Mouse (Mus musculus) hindbrain, postnatal 0 days (tissue): Measurements from ENCODE around the gene Csnk1d. TPM values are rescaled to one million over a fixed set of nuclear protein-coding genes. Genes with fewer than 3 reads are reported as not detected.
A peak's percentile ranks its signal among the peaks of the same experiment; 100 is the strongest.

Experiments used
- ATAC-seq: fragments of 200-750 bp; cut with Nextera tagmentation; 2 replicates; pipeline ENCODE4 v1.8.0; 2017; ENCODE audit warnings: mild to moderate bottlenecking, moderate TSS enrichment, moderate library complexity
- DNase-seq: peaks from one replicate; pipeline ENCODE4 v3.0.0-alpha.2; 2015; ENCODE audit warnings: low spot score
- H3K27ac ChIP-seq: fragments of 300-500 bp; sonication (generic); 2 replicates; pipeline ENCODE4 v1.5.1; 2014; ENCODE audit warnings: mild to moderate bottlenecking
- H3K27me3 ChIP-seq: fragments of 300-500 bp; sonication (generic); 2 replicates; pipeline ENCODE4 v1.6.1; 2014; ENCODE audit warnings: low read length, mixed read lengths; ENCODE audit not compliant: insufficient read depth
- H3K36me3 ChIP-seq: fragments of 300-500 bp; sonication (generic); 2 replicates; pipeline ENCODE4 v1.6.1; 2014; ENCODE audit warnings: low read length, mixed read lengths; ENCODE audit not compliant: insufficient read depth
- H3K4me1 ChIP-seq: fragments of 300-500 bp; sonication (generic); 2 replicates; pipeline ENCODE4 v1.6.1; 2014; ENCODE audit warnings: antibody characterized with exemption, low read length, mixed read lengths; ENCODE audit not compliant: insufficient read depth
- H3K4me2 ChIP-seq: fragments of 300-500 bp; sonication (generic); 2 replicates; pipeline ENCODE4 v1.6.1; 2014; ENCODE audit warnings: low read depth, mild to moderate bottlenecking, low read length, moderate library complexity, mixed read lengths
- H3K4me3 ChIP-seq: fragments of 300-500 bp; sonication (generic); 2 replicates; pipeline ENCODE4 v1.5.1; 2014; ENCODE audit warnings: low read length
- H3K9ac ChIP-seq: fragments of 300-500 bp; sonication (generic); replicated peaks from 2 replicates; pipeline ENCODE4 v1.6.1; 2014; ENCODE audit warnings: mild to moderate bottlenecking, low read length, moderate library complexity, mixed read lengths
- H3K9me3 ChIP-seq: fragments of 300-500 bp; sonication (generic); 2 replicates; pipeline ENCODE4 v1.6.1; 2016; ENCODE audit warnings: low read length, mixed read lengths
- CTCF ChIP-seq: IDR thresholded peaks from 2 replicates; pipeline ENCODE4 v1.5.1; 2016; ENCODE audit warnings: antibody characterized with exemption, control low read depth, low read depth
- WGBS: fragments of 180-500 bp; shearing (Covaris S2); extraction: QIAGEN DNeasy Blood & Tissue Kit; methylation state at CpG from one replicate; pipeline ENCODE4 v1.1.7; 2014; 5-methylcytosine and 5-hydroxymethylcytosine counted together
- polyA plus RNA-seq: library from polyadenylated mRNA; unstranded; fragments of >200 nt; fragmentation: Nextera tagmentation; extraction: Ambion mirVana; gene quantifications from 2 replicates; pipeline ENCODE4 v1.2.1, GENCODE M21; 2015
- total RNA-seq: library from RNA; depleted of rRNA; stranded (reverse); fragments of >200 nt; gene quantifications from 2 replicates; pipeline ENCODE4 v1.2.3, GENCODE M21; 2014; rRNA removed

Gene Csnk1d
- 95.2 and 100 TPM in 2 replicates for total RNA-seq
- 97.7 and 102 TPM in 2 replicates for polyA plus RNA-seq

DNA sequence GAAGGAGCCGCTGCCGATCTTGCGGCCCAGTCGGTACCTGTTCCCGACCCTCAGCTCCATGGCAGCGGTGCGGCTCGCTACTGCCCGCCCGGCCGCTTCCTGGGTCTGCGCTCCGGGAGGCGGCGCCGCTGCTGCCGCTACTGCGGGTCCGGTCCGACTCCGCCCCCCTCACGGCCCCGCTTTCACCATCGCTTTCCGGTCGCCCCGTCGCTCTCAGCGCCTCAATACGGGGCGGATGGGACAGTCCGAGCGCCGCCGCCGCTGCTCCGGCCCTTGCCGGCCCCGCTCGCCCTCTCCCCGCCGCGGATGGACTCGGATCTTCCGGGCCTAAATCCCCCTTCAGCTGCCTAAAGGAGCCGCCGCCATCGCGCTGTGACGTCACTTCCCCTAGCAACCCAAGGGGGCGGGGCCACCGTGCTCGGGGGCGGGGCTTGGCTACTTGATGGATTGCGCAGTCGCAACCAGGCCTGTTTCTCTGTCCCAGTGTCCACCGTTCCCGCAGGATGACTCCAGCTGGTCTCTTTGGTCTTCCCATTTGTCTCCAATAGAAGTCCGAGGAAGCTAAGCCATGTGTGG is at the start of gene Csnk1d:
TSS of gene Csnk1d (minus strand) at position 380 of the 576 bp plus-strand sequence.
- peaks cover 20% of the 10 kb centered on the region for H3K4me1 ChIP-seq

DNA sequence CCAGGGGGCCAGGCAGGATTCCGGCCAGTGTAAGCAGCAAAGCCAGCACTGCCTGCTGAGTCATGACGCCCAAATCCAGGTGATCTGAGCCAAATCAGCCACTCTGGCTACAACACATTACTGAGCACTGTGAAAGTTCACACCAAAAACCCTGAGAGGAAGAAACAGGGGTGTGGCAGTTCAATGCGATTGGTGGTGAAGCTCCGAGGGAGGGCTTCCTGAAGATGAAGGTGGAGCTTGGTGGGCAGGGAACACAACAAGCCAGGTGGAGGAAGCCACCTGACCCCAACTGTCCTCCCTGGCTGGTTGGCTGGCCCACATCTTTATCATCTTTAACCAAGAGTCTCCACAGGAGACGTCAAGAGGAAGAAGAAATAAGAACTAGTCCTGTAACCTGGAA is 48.2 kb upstream of the Csnk1d start, which contains the start of gene Cd7:
TSS of gene Cd7 (minus strand) at position 117 of the 400 bp plus-strand sequence.
- H3K36me3 ChIP-seq = no peaks in the 10 kb centered on the region
- no peak within 1 kb of the TSS for H3K9ac ChIP-seq
- DNase-seq (no peak), ATAC-seq (no peak)
- no peak within 1 kb of the TSS for H3K27ac ChIP-seq
- no peaks in the 10 kb centered on the region for H3K4me1 ChIP-seq
- TF ChIP-seq CTCF = no peak
- H3K4me2 ChIP-seq = no peak within 1 kb of the TSS
- H3K9me3 ChIP-seq = no peaks in the 10 kb centered on the region
- no peaks in the 10 kb centered on the region for H3K27me3 ChIP-seq
- 78% methylated on average over 5 of the region's 5 CpGs for WGBS
- H3K4me3 ChIP-seq = no peak within 1 kb of the TSS

More for the DNA sequence above, at the start of gene Csnk1d:
- no peak for TF ChIP-seq CTCF
- WGBS = 1% methylated on average over 57 of the region's 59 CpGs
- H3K36me3 ChIP-seq = no peaks in the 10 kb centered on the region; the same call in 1 of the 2 replicates
- H3K4me3 ChIP-seq = peak within 1 kb of the TSS; percentile 85
- no peaks in the 10 kb centered on the region for H3K27me3 ChIP-seq
- H3K9me3 ChIP-seq = no peaks in the 10 kb centered on the region
- H3K9ac ChIP-seq = peak within 1 kb of the TSS; percentile 99
- DNase-seq = peak; percentile 97
- peak; percentile 94 for ATAC-seq
- peak within 1 kb of the TSS; percentile 87 for H3K4me2 ChIP-seq
- peak within 1 kb of the TSS; percentile 96 for H3K27ac ChIP-seq

- Histone ChIP-seq H3K27me3 (no peaks in the 10 kb centered on the region), H3K27ac (no peak overlapping the region), H3K4me3 (no peak overlapping the region), H3K9me3 (no peaks in the 10 kb centered on the region), H3K4me1 (no peaks in the 10 kb centered on the region), H3K9ac (no peak overlapping the region), H3K4me2 (no peak overlapping the region), H3K36me3 (no peaks in the 10 kb centered on the region)
- TF ChIP-seq CTCF = no peak
- DNase-seq = no peak
- whole genome bisulfite sequencing = 91% methylated on average over 11 of the region's 11 CpGs
- ATAC-seq = no peak
Observed at GRCm38 (mm10) chr11:121038366-121039240, 47.5 kb upstream of the Csnk1d start.

GRCm38 (mm10) chr11:121033118-121033517 is 42.0 kb upstream of the Csnk1d start:
- no peak overlapping the region for H3K4me2 ChIP-seq
- no peak overlapping the region for H3K9ac ChIP-seq
- no peak overlapping the region for H3K27ac ChIP-seq
- ATAC-seq (no peak), DNase-seq (no peak)
- H3K9me3 ChIP-seq = no peaks in the 10 kb centered on the region
- H3K27me3 ChIP-seq = no peaks in the 10 kb centered on the region
- H3K36me3 ChIP-seq = no peaks in the 10 kb centered on the region
- no peak overlapping the region for H3K4me3 ChIP-seq
- 90% methylated on average over 5 of the region's 5 CpGs for WGBS
- TF ChIP-seq CTCF = no peak
- H3K4me1 ChIP-seq = no peaks in the 10 kb centered on the region

DNA sequence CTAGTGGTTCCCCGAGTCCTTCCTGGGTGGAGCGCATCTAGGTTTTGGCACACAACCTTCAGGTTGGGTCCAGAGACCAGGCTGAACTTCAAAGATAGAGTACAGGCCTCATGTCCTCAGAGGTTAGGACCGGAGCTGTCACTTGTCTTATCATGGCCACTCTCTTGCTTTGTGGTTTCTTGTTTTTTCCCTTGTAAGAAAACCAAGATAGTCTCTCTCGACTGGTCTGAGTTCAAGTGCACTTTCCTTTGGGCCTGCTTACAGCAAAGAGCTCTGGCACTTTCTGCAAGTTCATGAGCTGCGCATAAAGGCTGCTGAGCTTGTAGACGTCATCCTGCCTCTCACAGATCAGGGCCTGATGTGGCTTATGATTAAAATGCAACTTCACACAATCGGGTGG is 36.1 kb upstream of the Csnk1d start:
- no peak overlapping the region for H3K9ac ChIP-seq
- H3K4me1 ChIP-seq = no peaks in the 10 kb centered on the region
- H3K27me3 ChIP-seq = no peaks in the 10 kb centered on the region
- H3K9me3 ChIP-seq = no peaks in the 10 kb centered on the region
- ATAC-seq (no peak), DNase-seq (no peak)
- no peak overlapping the region for H3K27ac ChIP-seq
- WGBS = 89% methylated on average over 7 of the region's 7 CpGs
- H3K36me3 ChIP-seq = no peaks in the 10 kb centered on the region
- no peak for TF ChIP-seq CTCF
- H3K4me2 ChIP-seq = no peak overlapping the region
- H3K4me3 ChIP-seq = no peak overlapping the region

GRCm38 (mm10) chr11:121024163-121024562 is 33.0 kb upstream of the Csnk1d start:
- WGBS = 63% methylated on average over 6 of the region's 6 CpGs
- no peaks in the 10 kb centered on the region for H3K36me3 ChIP-seq
- no peak for TF ChIP-seq CTCF
- no peak for DNase-seq
- no peak overlapping the region for H3K27ac ChIP-seq
- H3K4me3 ChIP-seq = no peak overlapping the region
- no peaks in the 10 kb centered on the region for H3K9me3 ChIP-seq
- no peaks in the 10 kb centered on the region for H3K4me1 ChIP-seq
- ATAC-seq = no peak
- H3K9ac ChIP-seq = no peak overlapping the region
- no peak overlapping the region for H3K4me2 ChIP-seq
- no peaks in the 10 kb centered on the region for H3K27me3 ChIP-seq
